Mouse (Mus musculus): Measurements from ENCODE around the gene Rfx4. TPM values are rescaled to one million over a fixed set of nuclear protein-coding genes. Genes with fewer than 3 reads are reported as not detected.

Rfx4 gene
- polyA plus RNA-seq, 1 experiment from 2014 or later: 21.8 TPM

DNA sequence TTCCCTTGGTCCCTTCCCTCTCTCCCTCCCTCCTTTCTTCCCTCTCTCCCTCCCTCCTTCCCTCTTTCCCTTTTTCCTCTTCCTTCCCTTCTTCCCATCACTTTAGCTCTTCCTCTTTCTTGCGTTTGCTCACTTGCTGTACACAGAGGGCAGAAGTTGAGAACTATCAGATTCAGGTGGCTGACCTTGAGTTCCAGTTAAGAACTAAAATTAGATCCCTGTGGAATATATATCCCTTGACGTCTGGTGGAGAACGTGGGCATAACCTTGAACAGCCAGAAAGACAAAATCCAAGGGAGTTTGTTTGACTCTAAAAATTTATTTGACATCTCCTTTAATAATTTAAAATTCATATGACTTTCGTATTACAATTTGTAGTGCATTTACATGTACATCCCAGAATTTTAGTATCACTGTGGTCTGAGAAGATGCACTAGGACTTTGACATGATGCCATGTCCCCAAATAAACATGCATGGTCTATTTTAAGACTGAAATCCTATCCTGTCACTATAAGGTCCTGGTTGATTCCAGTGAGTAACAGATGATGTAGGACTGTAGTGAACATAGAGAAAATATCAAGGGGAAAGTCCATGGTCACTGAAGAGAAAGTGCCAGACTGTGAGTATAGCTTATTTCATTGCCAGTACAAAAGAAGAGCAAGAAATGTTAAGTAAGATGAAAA is 181.1 kb downstream of the Rfx4 start:
- Histone ChIP-seq H3K4me2 (no peak overlapping the region), H3K36me3 (peaks cover 17% of the 10 kb centered on the region; the same call in 1 of the 2 replicates), H3K4me3 (no peak overlapping the region), H3K27me3 (no peaks in the 10 kb centered on the region), H3K9ac (no peak overlapping the region), H3K9me3 (no peaks in the 10 kb centered on the region), H3K4me1 (replicated peaks) (peaks cover 11% of the 10 kb centered on the region), H3K27ac (replicated peaks) (no peak overlapping the region)
- ATAC-seq (ENCODE audit: low read depth): no peak
- 80% methylated on average over 4 of the region's 4 CpGs for WGBS

- H3K4me3 ChIP-seq: no peak overlapping the region
- H3K27me3 ChIP-seq: no peaks in the 10 kb centered on the region
- H3K9me3 ChIP-seq: no peaks in the 10 kb centered on the region
- H3K36me3 ChIP-seq: peaks cover 17% of the 10 kb centered on the region; the same call in 1 of the 2 replicates
- H3K4me1 ChIP-seq (replicated peaks): peaks cover 5% of the 10 kb centered on the region; the same call in 1 of the 2 replicates
- no peak overlapping the region for H3K27ac ChIP-seq (replicated peaks)
- ATAC-seq (ENCODE audit: low read depth): no peak
- WGBS: 80% methylated on average over 14 of the region's 14 CpGs
- no peak overlapping the region for H3K4me2 ChIP-seq
- no peak overlapping the region for H3K9ac ChIP-seq
Measured at GRCm38 (mm10) chr10:84938094-84938820, 182.4 kb downstream of the Rfx4 start.

DNA sequence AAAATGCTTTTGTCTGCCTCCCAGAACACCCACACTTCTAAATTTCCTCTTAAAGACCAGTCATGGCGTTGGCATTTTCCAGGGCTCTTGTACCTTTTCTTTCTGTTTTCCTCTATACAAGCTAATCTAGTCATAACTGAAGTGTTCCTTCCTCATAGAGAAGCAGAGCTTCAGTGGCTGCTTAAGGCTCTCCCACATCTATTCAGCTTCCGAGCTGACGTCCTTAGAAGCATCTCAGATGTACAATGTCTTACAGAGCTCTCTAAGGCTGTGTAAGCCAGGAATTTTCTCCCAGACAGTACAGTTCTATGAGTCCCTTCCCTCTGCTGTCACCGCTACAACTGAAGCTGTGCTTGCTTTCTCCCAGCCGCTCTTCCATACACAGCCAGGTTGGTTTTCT is 183.0 kb downstream of the Rfx4 start:
- Histone ChIP-seq H3K27me3 (no peaks in the 10 kb centered on the region), H3K27ac (replicated peaks) (no peak overlapping the region), H3K9ac (no peak overlapping the region), H3K36me3 (peaks cover 21% of the 10 kb centered on the region; the same call in 1 of the 2 replicates), H3K9me3 (no peaks in the 10 kb centered on the region), H3K4me2 (no peak overlapping the region), H3K4me3 (no peak overlapping the region), H3K4me1 (replicated peaks) (peaks cover 5% of the 10 kb centered on the region; the same call in 1 of the 2 replicates)
- WGBS: 87% methylated on average over 5 of the region's 5 CpGs
- no peak for ATAC-seq (ENCODE audit: low read depth)

DNA sequence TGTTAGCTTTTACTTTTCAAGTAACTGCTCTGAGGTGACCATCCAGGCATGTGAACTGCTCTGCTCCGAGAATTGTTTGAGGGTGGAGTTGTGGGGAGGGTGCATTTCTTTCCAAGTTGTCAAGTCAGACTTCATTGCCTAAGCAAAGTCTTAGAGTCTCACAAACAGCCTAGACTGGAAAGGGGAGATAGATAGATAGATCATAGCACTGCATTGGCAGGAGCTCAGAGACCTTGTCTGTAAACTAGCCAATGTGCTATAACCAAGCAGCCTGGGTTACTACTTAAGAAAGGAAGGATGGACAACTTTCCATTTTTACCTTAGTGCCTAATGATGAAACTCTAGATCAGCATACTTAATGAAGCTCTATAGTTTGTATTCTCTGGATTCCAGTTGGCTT is 184.5 kb downstream of the Rfx4 start:
- no peak for ATAC-seq (ENCODE audit: low read depth)
- 80% methylated on average over 1 of the region's 1 CpGs for WGBS
- H3K36me3 ChIP-seq: peaks cover 21% of the 10 kb centered on the region; the same call in 1 of the 2 replicates
- H3K4me1 ChIP-seq (replicated peaks): peaks cover 5% of the 10 kb centered on the region; the same call in 1 of the 2 replicates
- H3K9ac ChIP-seq: no peak overlapping the region
- no peaks in the 10 kb centered on the region for H3K27me3 ChIP-seq
- H3K4me2 ChIP-seq: no peak overlapping the region
- H3K9me3 ChIP-seq: no peaks in the 10 kb centered on the region
- H3K4me3 ChIP-seq: no peak overlapping the region
- H3K27ac ChIP-seq (replicated peaks): no peak overlapping the region

- H3K36me3 ChIP-seq: peaks cover 26% of the 10 kb centered on the region
- H3K27ac ChIP-seq (replicated peaks): no peak overlapping the region
- no peaks in the 10 kb centered on the region for H3K27me3 ChIP-seq
- 95% methylated on average over 3 of the region's 3 CpGs for WGBS
- no peak overlapping the region for H3K4me2 ChIP-seq
- ATAC-seq (ENCODE audit: low read depth): no peak
- H3K4me3 ChIP-seq: no peak overlapping the region
- H3K4me1 ChIP-seq (replicated peaks): peaks cover 12% of the 10 kb centered on the region; the same call in 1 of the 2 replicates
- no peaks in the 10 kb centered on the region for H3K9me3 ChIP-seq
- no peak overlapping the region for H3K9ac ChIP-seq
Measured at GRCm38 (mm10) chr10:84945692-84946091, 189.8 kb downstream of the Rfx4 start.

- Histone ChIP-seq H3K9ac (no peak overlapping the region), H3K27ac (replicated peaks) (no peak overlapping the region), H3K27me3 (no peaks in the 10 kb centered on the region), H3K36me3 (peaks cover 24% of the 10 kb centered on the region), H3K4me1 (replicated peaks) (peaks cover 12% of the 10 kb centered on the region; the same call in 1 of the 2 replicates), H3K4me2 (no peak overlapping the region), H3K4me3 (no peak overlapping the region), H3K9me3 (no peaks in the 10 kb centered on the region)
- ATAC-seq (ENCODE audit: low read depth): no peak
- 71% methylated on average over 8 of the region's 8 CpGs for WGBS
Measured at GRCm38 (mm10) chr10:84948970-84949683, 193.3 kb downstream of the Rfx4 start.

DNA sequence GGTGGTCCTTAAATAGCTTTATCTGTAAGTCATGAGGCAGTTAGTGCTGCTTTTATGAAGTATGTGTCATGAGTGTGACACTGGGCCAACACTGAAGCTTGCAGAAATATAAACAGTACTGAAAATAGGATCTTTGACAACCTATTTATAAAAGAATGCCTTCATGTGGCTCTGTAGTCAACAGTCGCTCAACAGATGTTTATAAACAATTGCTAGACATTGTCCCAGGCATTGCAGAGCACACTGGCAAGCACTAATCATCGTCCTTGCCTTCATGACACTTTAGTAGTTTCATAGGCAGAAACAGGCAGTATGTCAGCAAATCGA is 193.8 kb downstream of the Rfx4 start:
- WGBS: 91% methylated on average over 3 of the region's 3 CpGs
- ATAC-seq (ENCODE audit: low read depth): no peak
- no peaks in the 10 kb centered on the region for H3K27me3 ChIP-seq
- H3K9ac ChIP-seq: no peak overlapping the region
- H3K4me2 ChIP-seq: no peak overlapping the region
- H3K36me3 ChIP-seq: peaks cover 24% of the 10 kb centered on the region
- H3K4me3 ChIP-seq: no peak overlapping the region
- H3K4me1 ChIP-seq (replicated peaks): peaks cover 12% of the 10 kb centered on the region; the same call in 1 of the 2 replicates
- H3K27ac ChIP-seq (replicated peaks): no peak overlapping the region
- no peaks in the 10 kb centered on the region for H3K9me3 ChIP-seq

GRCm38 (mm10) chr10:84950384-84950783 is 194.5 kb downstream of the Rfx4 start:
- WGBS: 70% methylated on average over 4 of the region's 4 CpGs
- no peak overlapping the region for H3K4me3 ChIP-seq
- H3K4me2 ChIP-seq: no peak overlapping the region
- no peaks in the 10 kb centered on the region for H3K9me3 ChIP-seq
- H3K27ac ChIP-seq (replicated peaks): no peak overlapping the region
- peaks cover 24% of the 10 kb centered on the region for H3K36me3 ChIP-seq
- peaks cover 12% of the 10 kb centered on the region; the same call in 1 of the 2 replicates for H3K4me1 ChIP-seq (replicated peaks)
- H3K27me3 ChIP-seq: no peaks in the 10 kb centered on the region
- ATAC-seq (ENCODE audit: low read depth): no peak
- no peak overlapping the region for H3K9ac ChIP-seq

DNA sequence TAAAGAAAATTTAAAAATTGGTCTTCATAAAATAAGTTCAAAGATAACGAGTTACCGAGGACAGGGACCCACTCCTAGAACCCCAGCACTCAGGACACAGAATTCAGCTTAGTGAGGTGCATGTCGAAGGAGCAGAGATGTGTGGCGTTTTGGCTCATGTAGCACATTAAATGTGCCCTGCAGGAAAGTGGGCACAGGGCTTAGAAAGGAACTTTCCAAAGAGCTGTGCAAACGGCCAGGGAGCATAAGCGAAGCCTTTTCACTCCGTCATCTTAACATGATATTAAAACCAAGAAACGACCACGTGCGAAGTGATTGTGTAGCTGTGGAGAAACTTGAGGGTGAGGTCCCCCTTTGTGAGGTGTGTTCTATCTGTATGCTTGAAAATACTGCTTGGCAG is 198.4 kb downstream of the Rfx4 start:
- 95% methylated on average over 10 of the region's 10 CpGs for WGBS
- Histone ChIP-seq H3K36me3 (peaks cover 13% of the 10 kb centered on the region; the same call in 1 of the 2 replicates), H3K27me3 (no peaks in the 10 kb centered on the region), H3K4me2 (no peak overlapping the region), H3K9ac (no peak overlapping the region), H3K9me3 (no peaks in the 10 kb centered on the region), H3K4me3 (no peak overlapping the region), H3K27ac (replicated peaks) (no peak overlapping the region), H3K4me1 (replicated peaks) (peaks cover 17% of the 10 kb centered on the region; the same call in 1 of the 2 replicates)
- no peak for ATAC-seq (ENCODE audit: low read depth)

Other genes with a start within 250 kb of the Rfx4 start
- 64.0 and 65.9 TPM in 2 replicates for gene Ckap4, start 222.0 kb upstream of the Rfx4 start, polyA plus RNA-seq (2015; fragmentation: Nextera tagmentation; extraction: Ambion mirVana)
- gene Tcp11l2, start 179.4 kb upstream of the Rfx4 start, polyA plus RNA-seq (2015; fragmentation: Nextera tagmentation; extraction: Ambion mirVana): 30.2 and 34.1 TPM in 2 replicates
- gene Polr3b, start 133.8 kb upstream of the Rfx4 start, polyA plus RNA-seq (2015; fragmentation: Nextera tagmentation; extraction: Ambion mirVana): 15.7 and 16.2 TPM in 2 replicates
- 48.7 and 54.7 TPM in 2 replicates for gene Ric8b, start 161.6 kb downstream of the Rfx4 start, polyA plus RNA-seq (2015; fragmentation: Nextera tagmentation; extraction: Ambion mirVana)